Mouse (Mus musculus): ENCODE measurements around the gene Exo5.

DNA sequence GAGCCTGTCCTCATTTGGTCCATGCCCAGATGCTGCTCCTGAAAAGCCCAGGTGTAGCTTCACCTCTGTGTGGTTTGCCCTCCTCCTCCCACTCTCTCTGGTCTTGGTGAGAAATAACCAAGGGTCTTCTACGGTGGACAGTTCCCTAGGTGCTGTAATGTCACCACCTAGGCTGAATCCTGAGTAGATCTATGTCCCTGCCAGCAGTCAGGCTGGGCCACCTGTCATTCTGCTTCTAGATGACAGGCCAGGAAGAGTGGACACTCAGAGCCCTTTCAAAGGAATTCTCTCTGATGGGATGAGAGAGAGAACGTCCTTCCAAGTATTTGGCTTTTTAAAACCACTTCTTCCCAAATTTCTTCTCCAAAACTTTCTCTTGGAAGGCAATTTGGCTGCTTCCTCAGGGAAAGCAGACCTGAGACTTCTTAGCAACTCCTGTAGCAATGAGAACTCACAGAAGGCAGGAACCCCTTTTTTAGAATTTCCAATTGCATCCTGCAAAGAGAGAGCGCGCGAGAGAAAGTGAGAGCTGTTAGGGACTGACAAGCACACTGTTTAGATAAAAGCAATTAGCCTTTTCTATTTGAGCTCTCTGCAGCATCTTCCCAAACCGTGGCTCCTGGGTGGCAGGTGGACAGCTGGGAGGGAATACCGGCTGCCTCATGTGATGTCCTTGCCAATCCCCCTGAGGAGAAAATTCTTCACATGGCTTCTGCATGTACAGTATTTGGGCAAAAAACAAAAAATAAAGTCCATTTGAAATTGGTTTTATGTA, 28.8 kb downstream of the Exo5 start:
- TF ChIP-seq CTCF (IDR thresholded peaks at IDR 0.05; ENCODE audit: low read depth, low read length): no peak
- TF ChIP-seq POLR2A (IDR thresholded peaks at IDR 0.05; ENCODE audit: extremely low read depth, insufficient read depth, low read length): no peak
